Mouse (Mus musculus) T-helper 17 cell (primary cell): ENCODE results near the gene Hoxa13.

Source experiments
- in situ Hi-C, 2 experiments: fragments of 300-600 bp; cut with MboI, MseI; formaldehyde crosslinking; loops; 1 replicate in 1 of 2; 2 replicates in 1 of 2; pipeline ENCODE4 v1.15.1; 2025; ENCODE audit warnings: high pct_unique_total_duplicates in 2 of 2

Gene Hoxa13

GRCm38 (mm10) chr6:52225612-52226568 lies 34.8 kb downstream of the Hoxa13 start:
- in situ Hi-C loops, result loop anchor here (10.0 kb wide), 6 partner anchors 381 to 1051 kb away; no protein-coding TSS in a partner anchor

- in situ Hi-C loops, result loop anchor here (5.0 to 10.0 kb wide), 8 partner anchors 380 to 1050 kb away; no protein-coding TSS in a partner anchor
Measured at GRCm38 (mm10) chr6:52224895-52225611, 35.6 kb downstream of the Hoxa13 start.

GRCm38 (mm10) chr6:52223939-52224760 lies 36.5 kb downstream of the Hoxa13 start:
- in situ Hi-C loops, result loop anchor here (5.0 to 10.0 kb wide), 8 partner anchors 379 to 1049 kb away; no protein-coding TSS in a partner anchor

DNA sequence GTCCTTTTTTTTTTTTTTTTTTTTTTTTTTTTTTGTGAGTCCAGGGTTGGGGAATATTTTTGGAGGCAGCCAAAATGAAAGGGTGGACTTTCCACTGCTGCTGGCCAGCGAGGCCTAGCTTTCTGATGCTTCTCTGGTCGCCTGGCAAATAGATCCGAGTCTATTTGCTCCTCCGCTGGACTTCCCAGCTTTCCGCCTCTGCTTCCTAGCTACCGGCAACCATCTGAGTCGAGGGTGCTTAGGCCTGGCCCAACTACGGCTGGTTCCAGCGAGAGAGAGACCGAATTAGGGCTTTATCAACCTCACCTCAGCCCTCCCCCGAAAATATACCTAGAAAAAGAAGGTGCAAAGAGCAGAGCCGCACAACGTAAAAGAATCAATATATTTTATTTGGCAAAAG lies 38.0 kb downstream of the Hoxa13 start:
- in situ Hi-C loops, result loop anchor here (5.0 to 10.0 kb wide), 8 partner anchors 378 to 1048 kb away; no protein-coding TSS in a partner anchor

DNA sequence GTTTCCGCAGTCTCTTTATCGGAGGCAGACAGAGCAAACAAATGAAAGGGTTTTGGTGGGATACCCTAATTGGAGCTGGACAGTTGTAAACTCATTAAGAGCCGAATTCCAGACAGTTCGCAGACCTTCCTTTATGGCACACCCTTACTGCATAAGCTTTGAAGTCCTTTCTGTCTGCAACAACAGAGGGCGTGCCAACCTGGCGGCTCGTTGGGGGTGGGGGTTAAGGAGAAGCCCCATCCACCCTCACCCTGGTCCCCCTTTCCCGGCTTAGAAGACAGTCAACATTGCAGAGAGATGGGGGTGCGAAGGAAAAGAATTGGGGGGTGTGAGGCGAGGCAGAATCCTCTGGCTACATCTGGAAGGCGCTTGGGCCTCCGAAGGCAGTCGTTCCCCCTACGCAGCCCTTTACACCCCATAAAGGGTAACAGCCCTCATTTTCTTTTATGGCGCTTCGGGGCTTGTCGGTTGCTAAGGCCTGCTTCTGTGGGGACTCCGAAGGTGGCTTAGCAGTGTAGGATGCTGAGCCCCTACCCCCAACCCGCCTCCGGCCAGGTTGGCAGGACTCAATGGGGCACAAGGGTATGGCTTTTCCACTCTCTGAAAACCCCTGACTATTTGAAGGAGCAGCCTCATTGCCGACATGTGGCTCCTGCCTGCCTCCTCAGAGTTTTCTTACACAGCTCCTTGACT lies 38.5 kb downstream of the Hoxa13 start:
- in situ Hi-C loops, result loop anchor here (5.0 to 10.0 kb wide), 8 partner anchors 377 to 1047 kb away; no protein-coding TSS in a partner anchor

GRCm38 (mm10) chr6:52221337-52221992 lies 39.2 kb downstream of the Hoxa13 start, which contains the start of gene Hoxa7:
Gene Hoxa7, minus strand, starts transcription at chr6:52221854.
- in situ Hi-C loops, result loop anchor here (5.0 to 10.0 kb wide), 8 partner anchors 377 to 1047 kb away; no protein-coding TSS in a partner anchor

DNA sequence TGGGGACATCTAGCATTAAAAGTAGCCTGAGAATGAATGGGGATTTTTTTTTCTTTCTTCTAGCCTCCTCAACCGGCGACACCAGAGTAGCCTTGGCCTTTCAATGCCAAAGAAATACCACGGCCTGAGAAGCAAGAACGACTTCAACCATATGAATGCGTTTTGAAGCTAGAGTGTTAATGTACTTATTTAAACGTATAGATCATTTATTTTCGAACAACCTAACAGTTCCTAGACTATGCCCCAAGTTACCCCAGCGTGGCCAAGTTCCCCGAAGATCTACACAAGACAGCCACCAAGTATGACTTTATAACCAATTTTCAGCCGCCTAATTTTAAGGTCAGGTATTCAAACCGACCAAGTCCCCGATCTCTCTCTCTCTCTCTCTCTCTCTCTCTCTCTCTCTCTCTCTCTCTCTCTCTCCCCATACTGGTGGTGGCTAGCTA lies 39.8 kb downstream of the Hoxa13 start:
- in situ Hi-C loops, result loop anchor here (5.0 to 10.0 kb wide), 8 partner anchors 376 to 1046 kb away; no protein-coding TSS in a partner anchor

GRCm38 (mm10) chr6:52220003-52220864 lies 40.4 kb downstream of the Hoxa13 start:
- in situ Hi-C loops, result loop anchor here (5.0 to 10.0 kb wide), 8 partner anchors 375 to 1045 kb away; no protein-coding TSS in a partner anchor

DNA sequence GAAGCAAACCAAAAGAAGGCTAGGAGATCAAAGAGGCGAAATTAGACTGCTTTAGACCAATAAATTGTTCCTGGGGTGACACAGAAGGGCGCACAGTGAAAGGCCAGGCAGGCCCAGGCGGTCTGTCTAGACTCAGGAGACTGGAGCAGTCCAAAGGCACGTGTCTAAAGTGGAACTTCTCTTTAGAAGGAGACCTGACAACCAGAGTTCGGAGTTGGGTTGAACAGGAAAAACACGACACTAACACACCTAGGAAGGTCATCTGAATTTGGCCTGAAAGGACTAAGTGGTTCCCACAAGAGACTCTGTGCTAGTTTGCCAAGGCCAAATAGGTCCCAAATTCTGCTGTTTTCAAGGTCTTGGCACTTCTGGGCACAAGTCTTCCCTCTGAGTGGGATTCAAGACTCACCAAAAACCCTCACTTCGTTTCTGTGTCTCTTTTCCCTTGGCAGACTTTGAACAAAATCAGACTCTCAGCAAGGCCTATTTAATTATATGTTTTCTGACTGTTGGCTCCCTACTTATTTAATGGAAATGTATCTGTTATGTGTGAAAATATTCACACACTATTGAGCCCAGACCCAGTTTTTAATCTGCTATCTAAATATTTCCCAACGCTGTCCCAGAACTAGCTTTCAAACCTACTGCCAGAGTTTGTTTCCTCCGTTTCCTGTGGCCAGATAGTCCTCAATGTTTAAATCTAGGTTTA lies 41.3 kb downstream of the Hoxa13 start:
- in situ Hi-C loops, result loop anchor here (5.0 to 10.0 kb wide), 4 partner anchors 207 to 607 kb away; partner anchors contain the start of gene Skap2 (in 1 of the 2)

- in situ Hi-C loops, result loop anchor here (5.0 to 10.0 kb wide), 4 partner anchors 206 to 606 kb away; partner anchors contain the start of gene Skap2 (in 1 of the 2)
Measured at GRCm38 (mm10) chr6:52218643-52219215, 42.0 kb downstream of the Hoxa13 start.

GRCm38 (mm10) chr6:52217895-52218642 lies 42.6 kb downstream of the Hoxa13 start:
- in situ Hi-C loops, result loop anchor here (5.0 to 10.0 kb wide), 4 partner anchors 206 to 606 kb away; partner anchors contain the start of gene Skap2 (in 1 of the 2)

DNA sequence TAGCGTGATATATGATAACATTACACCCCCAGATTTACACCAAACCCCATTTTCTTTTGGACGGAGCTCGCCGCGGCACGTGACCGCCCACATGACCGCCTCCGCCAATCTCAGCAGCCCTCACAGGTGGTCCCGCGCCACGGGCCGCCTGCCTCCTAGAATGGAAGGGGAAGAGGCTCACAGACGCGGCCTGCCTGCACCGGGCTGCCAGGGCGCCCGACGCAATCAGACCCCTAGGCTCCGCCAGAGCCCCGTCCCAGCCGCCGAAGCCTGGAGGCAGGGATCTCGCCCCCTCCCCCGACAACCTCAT lies 43.3 kb downstream of the Hoxa13 start:
- in situ Hi-C loops, result loop anchor here (5.0 to 10.0 kb wide), 4 partner anchors 205 to 605 kb away; partner anchors contain the start of gene Skap2 (in 1 of the 2)

DNA sequence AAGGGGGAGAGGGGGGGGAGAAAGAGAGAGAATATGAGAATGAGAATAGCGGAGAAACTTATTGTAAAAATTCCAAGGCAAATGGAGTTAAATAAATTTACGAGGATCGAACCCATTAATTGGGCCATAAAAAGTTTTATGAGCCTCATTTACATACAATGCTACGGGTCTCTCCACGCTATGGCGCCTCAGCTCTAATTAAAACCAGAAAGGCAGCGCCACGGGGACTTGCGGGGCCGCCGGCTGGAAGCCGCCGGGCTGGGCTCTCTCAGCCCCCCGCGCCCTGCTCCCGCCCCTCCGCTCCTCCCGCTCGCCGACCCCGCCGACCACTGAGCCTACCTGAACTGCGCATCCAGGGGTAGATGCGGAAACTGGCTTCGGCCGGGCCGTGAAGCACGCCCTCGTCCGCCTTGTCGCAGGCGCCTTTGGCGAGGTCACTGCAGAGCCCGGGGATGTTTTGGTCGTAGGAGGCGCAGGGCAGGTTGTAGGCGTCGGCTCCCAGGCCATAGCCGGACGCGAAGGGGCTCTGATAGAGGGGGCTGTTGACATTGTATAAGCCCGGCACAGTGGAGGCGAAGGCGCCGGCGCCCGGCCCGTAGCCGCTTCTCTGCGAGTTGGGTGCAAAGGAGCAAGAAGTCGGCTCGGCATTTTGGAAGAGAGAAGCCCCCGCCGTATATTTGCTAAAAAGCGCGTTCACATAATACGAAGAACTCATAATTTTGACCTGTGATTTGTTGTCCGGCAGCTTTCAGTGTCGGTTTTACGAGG lies 43.8 kb downstream of the Hoxa13 start:
- in situ Hi-C loops, result loop anchor here (5.0 to 10.0 kb wide), 4 partner anchors 205 to 605 kb away; partner anchors contain the start of gene Skap2 (in 1 of the 2)

- in situ Hi-C loops, result loop anchor here (5.0 to 10.0 kb wide), 4 partner anchors 204 to 604 kb away; partner anchors contain the start of gene Skap2 (in 1 of the 2)
Measured at GRCm38 (mm10) chr6:52215771-52216535, 44.7 kb downstream of the Hoxa13 start.

DNA sequence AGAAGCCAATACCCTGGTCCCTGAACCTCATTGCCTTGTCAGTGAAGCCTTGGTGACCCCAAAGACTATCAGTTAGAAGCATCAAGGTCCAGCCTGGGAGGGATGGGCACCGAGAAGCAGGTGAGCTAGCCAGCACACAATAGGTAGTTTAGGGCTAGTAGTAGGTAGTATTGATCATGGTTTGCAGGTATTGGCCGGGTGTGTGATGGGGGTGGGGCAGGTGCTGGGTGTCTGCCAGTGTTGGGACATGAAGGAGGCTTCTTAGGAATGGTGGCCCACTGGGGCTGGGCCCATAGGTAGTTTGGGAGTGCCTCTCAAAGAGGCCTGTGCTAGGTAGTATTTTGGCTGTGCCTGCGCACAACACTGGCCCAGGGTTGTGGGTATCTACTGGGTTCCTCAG lies 45.6 kb downstream of the Hoxa13 start:
- in situ Hi-C loops, result loop anchor here (5.0 to 10.0 kb wide), 4 partner anchors 203 to 603 kb away; partner anchors contain the start of gene Skap2 (in 1 of the 2)
